In genomic region chr9:101714805-101715204, GRCm38 (mm10) we compare ENCODE assay signal across 29 mouse cellular contexts.
DNase-seq lines count a peak whose midpoint lies in the region; ATAC-seq and TF ChIP-seq lines count a peak whose summit lies in the region.
"Had no signal": no experiment of that assay in that cellular context is flagged by ENCODE, and none has a peak within 500 bp of the region (broad histone marks: within the 10 kb centered on the region; RNA-seq: fewer than 3 reads in every experiment).

No protein-coding gene starts in this region.

- no peaks in the 10 kb centered on the region for H3K36me3 ChIP-seq in forebrain, embryonic 14.5 days (ENCODE audit: control insufficient read depth, insufficient read depth, low read length)
- no peaks in the 10 kb centered on the region for H3K36me3 ChIP-seq in forebrain, embryonic 15.5 days
- H3K36me3 ChIP-seq in hindbrain, embryonic 12.5 days = no peaks in the 10 kb centered on the region
- no peaks in the 10 kb centered on the region for H3K36me3 ChIP-seq in hindbrain, embryonic 13.5 days
- no peaks in the 10 kb centered on the region for H3K36me3 ChIP-seq in midbrain, embryonic 14.5 days (ENCODE audit: control insufficient read depth, insufficient read depth, low read length)
- H3K36me3 ChIP-seq in midbrain, embryonic 10.5 days = no peaks in the 10 kb centered on the region
- H3K36me3 ChIP-seq: embryonic facial prominence, embryonic 13.5 days; embryonic facial prominence, embryonic 15.5 days; forebrain, embryonic 10.5 days; forebrain, embryonic 12.5 days; G1E had no signal

- TF ChIP-seq CTCF in brain, embryonic 14.5 days (IDR thresholded peaks at IDR 0.05; ENCODE audit: borderline replicate concordance, extremely low read depth, insufficient read depth, insufficient read length) = no peak

- no peak overlapping the region for H3K4me2 ChIP-seq in forebrain, embryonic 14.5 days (ENCODE audit: low read length)
- H3K4me2 ChIP-seq in forebrain, embryonic 15.5 days (replicated peaks) = no peak overlapping the region
- no peak overlapping the region for H3K4me2 ChIP-seq in hindbrain, embryonic 12.5 days (replicated peaks)
- no peak overlapping the region for H3K4me2 ChIP-seq in hindbrain, embryonic 13.5 days
- no peak overlapping the region for H3K4me2 ChIP-seq in midbrain, embryonic 14.5 days (ENCODE audit: low read length)
- H3K4me2 ChIP-seq: embryonic facial prominence, embryonic 13.5 days; embryonic facial prominence, embryonic 15.5 days; forebrain, embryonic 12.5 days had no signal

- peak; percentile 22 for DNase-seq in forebrain, embryonic 14.5 days (ENCODE audit: low spot score)
- peak; percentile 39 for DNase-seq in midbrain, embryonic 14.5 days
- DNase-seq in midbrain, embryonic 10.5 days (ENCODE audit: low spot score) = no peak
- peak; percentile 52 for DNase-seq in brain, embryonic 14.5 days (ENCODE audit: low read depth)
- DNase-seq: adrenal gland, adult 8-10 months; adrenal gland, postnatal 14 days; adrenal gland, postnatal 36 days; B cell, adult 2 months; cerebellum, adult 11 months; cerebellum, adult 18-20 months; cerebellum, adult 8-10 months; cerebellum, adult 9-11 months; cerebellum, postnatal 14 days; cerebellum, postnatal 36 days; embryo, embryonic 11 days had no signal

- no peak overlapping the region for H3K27ac ChIP-seq in forebrain, embryonic 14.5 days (ENCODE audit: low read depth, low read length)
- no peak overlapping the region for H3K27ac ChIP-seq in forebrain, embryonic 15.5 days (replicated peaks)
- H3K27ac ChIP-seq in hindbrain, embryonic 12.5 days = 0 out of 2 replicates have a peak overlapping the region, but pooled peaks have one; percentile 35
- no peak overlapping the region for H3K27ac ChIP-seq in hindbrain, embryonic 13.5 days
- H3K27ac ChIP-seq in midbrain, embryonic 14.5 days (replicated peaks; ENCODE audit: low read depth, low read length) = no peak overlapping the region
- H3K27ac ChIP-seq in midbrain, embryonic 10.5 days (replicated peaks) = no peak overlapping the region
- H3K27ac ChIP-seq: embryonic facial prominence, embryonic 13.5 days; embryonic facial prominence, embryonic 15.5 days; forebrain, embryonic 10.5 days; forebrain, embryonic 12.5 days had no signal

- WGBS in forebrain, embryonic 14.5 days = 36% methylated on average over 5 of the region's 5 CpGs
- WGBS in forebrain, embryonic 15.5 days = 49% methylated on average over 5 of the region's 5 CpGs
- 53% methylated on average over 5 of the region's 5 CpGs for WGBS in hindbrain, embryonic 12.5 days
- 53% methylated on average over 5 of the region's 5 CpGs for WGBS in hindbrain, embryonic 13.5 days
- 40% methylated on average over 5 of the region's 5 CpGs for WGBS in midbrain, embryonic 14.5 days
- WGBS in midbrain, embryonic 10.5 days = 87% methylated on average over 5 of the region's 5 CpGs

- H3K9ac ChIP-seq in forebrain, embryonic 14.5 days (ENCODE audit: low read length) = no peak overlapping the region
- H3K9ac ChIP-seq in forebrain, embryonic 15.5 days (replicated peaks) = no peak overlapping the region
- no peak overlapping the region for H3K9ac ChIP-seq in hindbrain, embryonic 12.5 days
- H3K9ac ChIP-seq in hindbrain, embryonic 13.5 days = no peak overlapping the region
- H3K9ac ChIP-seq in midbrain, embryonic 14.5 days (replicated peaks; ENCODE audit: low read length) = no peak overlapping the region
- H3K9ac ChIP-seq: embryonic facial prominence, embryonic 13.5 days; embryonic facial prominence, embryonic 15.5 days; forebrain, embryonic 12.5 days had no signal

- ATAC-seq in forebrain, embryonic 14.5 days = no peak
- no peak for ATAC-seq in forebrain, embryonic 15.5 days (replicated peaks)
- ATAC-seq in hindbrain, embryonic 12.5 days (ENCODE audit: low FRiP score) = no peak
- ATAC-seq in hindbrain, embryonic 13.5 days (ENCODE audit: low FRiP score) = no peak
- no peak for ATAC-seq in midbrain, embryonic 14.5 days (ENCODE audit: low FRiP score, low TSS enrichment)
- ATAC-seq: activated CD4-positive, CD25-positive, alpha-beta regulatory T cell, adult 4 months; CD4-positive, CD25-positive, alpha-beta regulatory T cell, adult 4 months; forebrain, embryonic 16.5 days; Patski had no signal

- no peak for TF ChIP-seq POLR2A in brain, embryonic 14.5 days (IDR thresholded peaks at IDR 0.05; ENCODE audit: borderline replicate concordance, extremely low read depth, insufficient read depth, insufficient read length, poor library complexity, severe bottlenecking)

- no peak overlapping the region for H3K4me3 ChIP-seq in forebrain, embryonic 14.5 days (ENCODE audit: low read depth, low read length)
- no peak overlapping the region for H3K4me3 ChIP-seq in forebrain, embryonic 15.5 days
- H3K4me3 ChIP-seq in hindbrain, embryonic 12.5 days = no peak overlapping the region
- no peak overlapping the region for H3K4me3 ChIP-seq in hindbrain, embryonic 13.5 days
- H3K4me3 ChIP-seq in midbrain, embryonic 14.5 days (replicated peaks; ENCODE audit: low read depth, low read length) = no peak overlapping the region
- H3K4me3 ChIP-seq in midbrain, embryonic 10.5 days = no peak overlapping the region
- H3K4me3 ChIP-seq: embryonic facial prominence, embryonic 13.5 days; embryonic facial prominence, embryonic 15.5 days; erythroblast, embryonic 14.5 days; forebrain, embryonic 10.5 days; forebrain, embryonic 12.5 days had no signal

- H3K27me3 ChIP-seq in forebrain, embryonic 14.5 days (replicated peaks; ENCODE audit: control insufficient read depth, insufficient read depth, low read length) = no peaks in the 10 kb centered on the region
- no peaks in the 10 kb centered on the region for H3K27me3 ChIP-seq in forebrain, embryonic 15.5 days
- H3K27me3 ChIP-seq in hindbrain, embryonic 12.5 days = no peaks in the 10 kb centered on the region
- H3K27me3 ChIP-seq in hindbrain, embryonic 13.5 days = no peaks in the 10 kb centered on the region
- no peaks in the 10 kb centered on the region for H3K27me3 ChIP-seq in midbrain, embryonic 14.5 days (ENCODE audit: control insufficient read depth, insufficient read depth, low read length)
- H3K27me3 ChIP-seq in midbrain, embryonic 10.5 days (ENCODE audit: low read depth, poor library complexity, severe bottlenecking) = no peaks in the 10 kb centered on the region
- H3K27me3 ChIP-seq: CH12.LX; embryonic facial prominence, embryonic 13.5 days; embryonic facial prominence, embryonic 15.5 days; forebrain, embryonic 12.5 days; Patski had no signal

- H3K9me3 ChIP-seq in forebrain, embryonic 14.5 days (replicated peaks; ENCODE audit: control insufficient read depth, low read length) = 0 out of 2 replicates have a peak, but pooled peaks cover 4% of the 10 kb centered on the region
- no peaks in the 10 kb centered on the region for H3K9me3 ChIP-seq in forebrain, embryonic 15.5 days
- H3K9me3 ChIP-seq in hindbrain, embryonic 12.5 days (replicated peaks) = 0 out of 2 replicates have a peak, but pooled peaks cover 5% of the 10 kb centered on the region
- H3K9me3 ChIP-seq in hindbrain, embryonic 13.5 days = no peaks in the 10 kb centered on the region; the same call in 1 of the 2 replicates
- H3K9me3 ChIP-seq in midbrain, embryonic 14.5 days (ENCODE audit: control insufficient read depth, low read length) = no peaks in the 10 kb centered on the region
- H3K9me3 ChIP-seq in midbrain, embryonic 10.5 days (replicated peaks) = no peaks in the 10 kb centered on the region
- H3K9me3 ChIP-seq: embryonic facial prominence, embryonic 13.5 days; embryonic facial prominence, embryonic 15.5 days had no signal

- no peaks in the 10 kb centered on the region for H3K4me1 ChIP-seq in forebrain, embryonic 14.5 days (ENCODE audit: control insufficient read depth, insufficient read depth, low read length)
- no peaks in the 10 kb centered on the region for H3K4me1 ChIP-seq in forebrain, embryonic 15.5 days
- peaks cover 15% of the 10 kb centered on the region for H3K4me1 ChIP-seq in hindbrain, embryonic 12.5 days
- peaks cover 19% of the 10 kb centered on the region for H3K4me1 ChIP-seq in hindbrain, embryonic 13.5 days (replicated peaks)
- peaks cover 6% of the 10 kb centered on the region for H3K4me1 ChIP-seq in midbrain, embryonic 14.5 days (ENCODE audit: control insufficient read depth, insufficient read depth, low read length)
- peaks cover 14% of the 10 kb centered on the region for H3K4me1 ChIP-seq in midbrain, embryonic 10.5 days
- H3K4me1 ChIP-seq: embryonic facial prominence, embryonic 13.5 days; embryonic facial prominence, embryonic 15.5 days had no signal
